Mouse (Mus musculus) testis, adult 2 months (tissue): ENCODE measurements around the gene Mgme1. TPM values are rescaled to one million over a fixed set of nuclear protein-coding genes. Genes with fewer than 3 reads are reported as not detected.

Experiments used
- H3K27ac ChIP-seq: fragments of 200-500 bp; 2 replicates; pipeline ENCODE4 v1.5.1; 2012; ENCODE audit warnings: low read depth, low read length; ENCODE audit not compliant: control insufficient read depth, insufficient read depth
- H3K27me3 ChIP-seq: fragments of 200-500 bp; 2 replicates; pipeline ENCODE4 v1.6.1; 2012; ENCODE audit warnings: mild to moderate bottlenecking, low read length, moderate library complexity; ENCODE audit not compliant: control insufficient read depth, insufficient read depth
- H3K36me3 ChIP-seq: fragments of 200-500 bp; 2 replicates; pipeline ENCODE4 v1.6.1; 2012; ENCODE audit warnings: mild to moderate bottlenecking, low read length; ENCODE audit not compliant: control insufficient read depth, insufficient read depth
- H3K4me1 ChIP-seq: fragments of 200-500 bp; 2 replicates; pipeline ENCODE4 v1.6.1; 2012; ENCODE audit warnings: low read length; ENCODE audit not compliant: control insufficient read depth, insufficient read depth
- H3K4me3 ChIP-seq: fragments of 200-500 bp; 2 replicates; pipeline ENCODE4 v1.5.1; 2012; ENCODE audit warnings: low read depth, mild to moderate bottlenecking, low read length, moderate library complexity, mixed read lengths; ENCODE audit not compliant: control insufficient read depth
- CTCF ChIP-seq: fragments of 200-500 bp; IDR thresholded peaks from 2 replicates; pipeline ENCODE4 v1.5.1; 2012; ENCODE audit warnings: low read depth, mild to moderate bottlenecking, inconsistent platforms, low read length, moderate library complexity; ENCODE audit not compliant: control insufficient read depth, insufficient read depth, insufficient replicate concordance
- POLR2A ChIP-seq: fragments of 200-500 bp; IDR thresholded peaks from 2 replicates; pipeline ENCODE4 v1.6.1; 2012; ENCODE audit warnings: low read depth, mild to moderate bottlenecking, inconsistent platforms, low read length, moderate library complexity; ENCODE audit not compliant: control insufficient read depth
- polyA plus RNA-seq: library from polyadenylated mRNA; depleted of rRNA; stranded (reverse); fragments of >200 nt; gene quantifications from 2 replicates; pipeline ENCODE4 v1.2.3, GENCODE M21; 2012

Mgme1 gene
- polyA plus RNA-seq, 1 experiment = 2.5 TPM

DNA sequence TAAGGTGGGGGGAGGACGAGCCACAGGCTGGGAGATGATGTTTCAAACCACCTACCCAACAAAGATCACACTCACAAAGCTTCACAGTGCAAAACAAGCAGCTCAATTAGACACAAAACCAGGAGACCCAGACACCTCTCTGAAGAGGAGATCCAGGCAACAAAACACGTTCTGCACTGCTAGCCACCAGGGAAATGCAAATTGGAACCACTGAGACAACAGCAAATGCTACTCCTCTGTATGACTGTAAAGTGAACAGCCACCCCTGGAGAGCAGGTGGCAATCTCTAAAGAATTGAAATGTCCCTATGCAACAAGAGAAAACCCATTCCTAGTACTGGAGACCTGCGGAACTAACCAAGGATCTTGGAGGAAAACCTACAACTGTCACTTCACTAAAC is 36.9 kb upstream of the Mgme1 start:
- Histone ChIP-seq H3K27ac (no peak overlapping the region), H3K36me3 (no peaks in the 10 kb centered on the region), H3K4me3 (no peak overlapping the region), H3K4me1 (no peaks in the 10 kb centered on the region; the same call in 1 of the 2 replicates), H3K27me3 (no peaks in the 10 kb centered on the region)
- no peak for TF ChIP-seq POLR2A
- TF ChIP-seq CTCF = no peak

DNA sequence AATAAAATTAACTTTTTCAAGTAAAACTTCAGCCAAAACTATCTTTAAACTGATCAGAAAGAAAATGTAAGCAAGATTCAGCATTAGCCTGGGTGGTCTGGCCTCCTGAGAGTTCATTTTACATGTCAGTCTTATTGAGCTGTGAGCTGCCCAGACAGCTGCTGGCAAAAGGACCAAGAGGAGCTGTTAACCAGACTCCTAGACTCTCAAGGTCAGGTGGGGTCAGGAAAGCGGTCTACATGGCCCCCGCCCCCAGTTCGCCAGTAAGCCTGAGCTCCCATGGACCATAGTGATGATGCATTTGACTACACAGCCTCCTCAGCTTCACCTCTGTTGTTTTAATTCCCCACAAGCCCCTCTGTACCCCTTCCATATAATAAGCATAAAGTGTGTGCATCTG is 34.7 kb upstream of the Mgme1 start:
- no peak overlapping the region for H3K4me3 ChIP-seq
- no peak overlapping the region for H3K27ac ChIP-seq
- H3K4me1 ChIP-seq = no peaks in the 10 kb centered on the region
- no peaks in the 10 kb centered on the region for H3K36me3 ChIP-seq
- H3K27me3 ChIP-seq = no peaks in the 10 kb centered on the region
- TF ChIP-seq POLR2A (no peak), CTCF (no peak)

DNA sequence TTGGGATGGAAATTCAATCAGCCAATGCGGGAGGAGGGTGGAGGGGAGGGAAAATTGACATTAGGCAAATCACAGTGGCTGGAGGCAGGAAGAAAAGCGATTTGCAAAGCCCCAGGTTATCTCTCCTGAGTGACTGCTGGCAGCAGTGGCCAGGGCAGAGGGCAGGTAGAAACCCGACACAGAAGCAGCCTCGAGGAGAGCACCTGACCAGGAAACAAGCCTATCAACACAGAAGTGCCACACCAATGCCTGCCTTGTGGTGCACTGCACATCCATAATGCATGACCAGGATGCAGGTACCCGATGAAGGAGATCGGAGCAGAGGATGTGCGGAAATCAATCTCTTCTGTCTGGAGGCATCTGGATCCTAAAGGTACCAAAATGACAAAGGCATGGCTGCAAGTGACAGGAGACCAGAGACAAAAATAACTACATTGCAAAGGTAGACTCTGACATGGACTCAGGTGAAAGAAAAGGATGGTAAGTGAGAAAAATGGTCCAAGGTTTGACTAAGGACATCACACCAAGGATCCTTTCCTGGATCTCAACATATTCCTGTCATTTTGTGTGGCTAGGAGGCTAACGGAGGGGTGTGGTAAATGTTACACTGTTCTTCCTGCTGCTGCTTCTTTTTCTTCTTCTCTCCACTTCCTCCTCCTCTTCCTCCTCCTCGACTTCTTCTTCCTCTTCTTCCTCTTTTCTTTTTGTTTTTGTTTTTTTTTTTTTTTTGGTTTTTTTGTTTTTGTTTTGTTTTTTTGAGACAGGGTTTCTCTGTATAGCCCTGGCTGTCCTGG is 33.5 kb upstream of the Mgme1 start:
- H3K27ac ChIP-seq = no peak overlapping the region

DNA sequence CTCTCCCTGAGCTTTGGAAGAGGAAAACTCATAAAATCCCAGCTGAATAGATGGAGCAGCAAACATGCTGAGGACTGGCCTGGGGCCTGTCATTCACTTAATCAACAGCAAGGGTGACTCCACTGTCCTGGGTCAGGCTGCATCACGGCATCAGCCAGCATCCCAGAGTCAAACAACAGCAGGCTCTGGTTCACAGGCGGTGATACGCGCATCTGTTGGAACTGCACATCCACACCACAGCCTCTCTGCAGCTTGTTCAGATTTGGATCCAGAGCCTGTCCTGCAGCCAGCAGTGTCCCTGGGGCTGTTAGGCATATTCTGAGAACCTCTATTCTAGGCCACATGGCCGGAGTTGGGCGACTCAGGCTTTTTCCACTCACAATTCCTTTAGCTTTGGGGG is 32.1 kb upstream of the Mgme1 start:
- H3K27ac ChIP-seq = no peak overlapping the region; the same call in 1 of the 2 replicates
- no peak for TF ChIP-seq POLR2A
- TF ChIP-seq CTCF = no peak
- no peak overlapping the region for H3K4me3 ChIP-seq
- no peaks in the 10 kb centered on the region for H3K4me1 ChIP-seq
- H3K27me3 ChIP-seq = no peaks in the 10 kb centered on the region
- H3K36me3 ChIP-seq = no peaks in the 10 kb centered on the region

More for the DNA sequence above, 33.5 kb upstream of the Mgme1 start:
- Histone ChIP-seq H3K4me3 (no peak overlapping the region), H3K4me1 (no peaks in the 10 kb centered on the region), H3K27me3 (no peaks in the 10 kb centered on the region), H3K36me3 (no peaks in the 10 kb centered on the region)
- TF ChIP-seq CTCF (no peak), POLR2A (no peak)

DNA sequence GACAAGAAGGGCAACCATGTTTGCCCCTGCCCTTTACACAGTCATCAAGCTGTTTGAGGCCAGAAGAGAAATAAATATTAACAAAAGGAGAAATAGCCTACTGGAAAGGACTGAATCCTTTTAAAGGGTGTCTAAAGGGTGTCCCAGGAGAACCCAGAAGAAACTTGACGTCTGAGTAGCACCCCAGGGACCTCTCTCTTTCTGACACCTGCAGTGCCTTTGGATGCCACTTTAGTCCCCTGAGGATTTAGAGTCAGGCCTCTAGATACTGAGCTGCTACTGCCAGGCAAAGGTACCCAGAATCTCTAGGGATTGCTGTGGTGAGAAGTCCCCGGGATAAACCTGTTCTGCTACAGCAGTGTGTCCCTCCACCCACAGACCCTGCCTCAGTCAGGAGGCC is 31.1 kb upstream of the Mgme1 start:
- H3K4me3 ChIP-seq = no peak overlapping the region
- TF ChIP-seq CTCF (no peak), POLR2A (no peak)
- H3K4me1 ChIP-seq = no peaks in the 10 kb centered on the region
- H3K36me3 ChIP-seq = no peaks in the 10 kb centered on the region
- H3K27me3 ChIP-seq = no peaks in the 10 kb centered on the region
- H3K27ac ChIP-seq = no peak overlapping the region

DNA sequence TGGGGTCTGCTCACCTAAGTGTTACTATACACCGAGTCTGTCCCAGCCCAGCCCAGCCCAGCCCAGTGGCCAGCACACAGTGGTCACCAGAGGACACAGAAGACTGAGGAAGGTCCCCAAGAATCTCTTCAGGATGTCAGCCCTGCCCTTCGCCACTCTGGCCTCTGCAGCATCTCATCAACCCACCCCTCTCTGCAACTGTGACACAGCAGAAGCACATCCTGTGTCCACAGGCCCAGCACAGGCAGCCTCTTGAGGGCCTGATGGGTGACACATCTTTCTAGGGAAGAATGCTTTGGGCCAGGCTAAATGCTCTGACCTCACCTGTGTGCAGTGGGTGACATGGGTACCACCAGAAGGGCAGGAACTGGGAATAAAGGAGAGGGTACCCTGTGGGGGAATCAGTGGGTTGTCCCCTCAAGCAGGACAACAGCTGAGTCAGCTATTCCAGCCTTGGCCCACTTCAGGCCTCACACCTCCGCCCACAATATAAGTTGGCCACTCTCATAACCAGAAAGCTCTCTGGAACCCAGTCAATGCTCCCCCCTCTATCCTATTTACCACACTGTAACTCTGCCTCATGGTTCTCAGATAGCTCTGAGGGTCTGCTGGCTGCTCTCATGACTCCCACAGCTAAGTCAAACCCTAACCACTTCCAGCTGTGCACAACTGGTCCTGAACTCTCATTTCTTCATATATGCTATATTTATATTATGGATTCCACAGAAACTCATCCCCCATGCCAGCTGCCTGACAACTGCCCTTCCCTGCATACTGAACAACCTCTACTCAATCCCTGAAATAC is 30.2 kb upstream of the Mgme1 start:
- TF ChIP-seq CTCF (no peak), POLR2A (no peak)
- H3K4me1 ChIP-seq = no peaks in the 10 kb centered on the region
- H3K36me3 ChIP-seq = no peaks in the 10 kb centered on the region
- H3K27ac ChIP-seq = no peak overlapping the region
- H3K4me3 ChIP-seq = no peak overlapping the region
- no peaks in the 10 kb centered on the region for H3K27me3 ChIP-seq

DNA sequence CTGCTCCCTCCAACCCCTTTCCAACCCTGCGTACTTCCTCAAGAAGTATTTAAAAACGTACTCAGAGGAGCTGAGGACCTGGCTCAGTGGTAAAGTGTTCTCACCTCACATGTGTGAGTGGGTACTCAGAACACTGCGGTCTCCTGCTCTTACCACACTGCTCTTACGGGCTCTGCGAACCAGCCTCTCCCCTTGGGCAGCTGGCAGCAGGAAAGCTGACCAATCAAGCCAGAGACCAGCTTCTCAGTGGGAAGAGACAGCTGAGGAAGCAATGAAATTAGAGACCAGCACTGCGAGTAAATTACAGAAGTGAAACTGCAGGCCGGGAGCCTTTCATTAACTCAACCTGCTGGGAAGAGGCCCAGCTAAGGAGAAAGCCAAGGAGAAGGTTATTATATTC is 25.0 kb upstream of the Mgme1 start:
- H3K4me1 ChIP-seq = no peaks in the 10 kb centered on the region
- H3K4me3 ChIP-seq = no peak overlapping the region
- TF ChIP-seq CTCF = no peak
- TF ChIP-seq POLR2A = no peak
- H3K27ac ChIP-seq = no peak overlapping the region
- no peaks in the 10 kb centered on the region for H3K36me3 ChIP-seq
- H3K27me3 ChIP-seq = no peaks in the 10 kb centered on the region

DNA sequence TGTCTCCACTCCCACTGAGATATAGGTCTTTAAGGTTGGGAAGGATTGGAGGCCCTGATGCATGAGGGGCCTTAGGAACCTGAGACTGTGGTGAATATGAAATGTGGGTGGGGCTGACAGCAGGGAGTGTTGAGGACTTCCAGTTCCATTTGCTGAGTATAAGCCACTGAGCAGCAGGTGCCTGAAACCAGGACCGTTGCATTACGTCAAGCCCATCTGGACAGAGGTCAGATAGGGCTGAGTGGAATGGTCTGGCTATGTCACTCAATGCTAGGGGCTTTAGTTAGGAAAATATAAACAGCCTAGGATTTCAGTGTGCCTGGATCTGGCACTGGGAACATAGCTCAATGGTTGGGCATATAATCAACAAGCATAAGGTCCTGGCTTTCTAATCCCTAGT is 24.2 kb upstream of the Mgme1 start:
- Histone ChIP-seq H3K27me3 (no peaks in the 10 kb centered on the region), H3K4me1 (no peaks in the 10 kb centered on the region), H3K27ac (no peak overlapping the region), H3K4me3 (no peak overlapping the region), H3K36me3 (no peaks in the 10 kb centered on the region; the same call in 1 of the 2 replicates)
- TF ChIP-seq POLR2A (no peak), CTCF (no peak)
